11 mouse cellular contexts compared by ENCODE assay signal in genomic region chr16:29686141-29686540, GRCm38 (mm10).
"Had no signal": no experiment of that assay in that cellular context is flagged by ENCODE, and none has a peak within 500 bp of the region (broad histone marks: within the 10 kb centered on the region; RNA-seq: fewer than 3 reads in every experiment).

No protein-coding gene starts in this region.

- H3K36me3 ChIP-seq: limb, embryonic 12.5 days; liver, embryonic 13.5 days; midbrain, embryonic 10.5 days; neural tube, embryonic 12.5 days had no signal

- ATAC-seq: intestine, embryonic 16.5 days; liver, postnatal 0 days had no signal

- DNase-seq: layer of hippocampus, adult 9-11 months; liver; liver, embryonic 13.5 days; liver, postnatal 0 days; midbrain, embryonic 14.5 days; thymus, postnatal 14 days had no signal

- H3K4me2 ChIP-seq: limb, embryonic 12.5 days; liver, embryonic 13.5 days; neural tube, embryonic 12.5 days had no signal

- H3K27ac ChIP-seq: limb, embryonic 12.5 days; liver, embryonic 13.5 days; midbrain, embryonic 10.5 days; neural tube, embryonic 12.5 days; stomach, postnatal 0 days had no signal

- H3K4me3 ChIP-seq: limb, embryonic 12.5 days; liver, embryonic 13.5 days; midbrain, embryonic 10.5 days; neural tube, embryonic 12.5 days had no signal

- H3K9ac ChIP-seq: limb, embryonic 12.5 days; liver, embryonic 13.5 days; liver, postnatal 0 days; neural tube, embryonic 12.5 days had no signal

- H3K9me3 ChIP-seq: limb, embryonic 12.5 days; liver, embryonic 13.5 days; midbrain, embryonic 10.5 days; neural tube, embryonic 12.5 days had no signal

- H3K27me3 ChIP-seq: liver, embryonic 13.5 days had no signal
